9 mouse cellular contexts compared by ENCODE assay signal in the genomic region with DNA sequence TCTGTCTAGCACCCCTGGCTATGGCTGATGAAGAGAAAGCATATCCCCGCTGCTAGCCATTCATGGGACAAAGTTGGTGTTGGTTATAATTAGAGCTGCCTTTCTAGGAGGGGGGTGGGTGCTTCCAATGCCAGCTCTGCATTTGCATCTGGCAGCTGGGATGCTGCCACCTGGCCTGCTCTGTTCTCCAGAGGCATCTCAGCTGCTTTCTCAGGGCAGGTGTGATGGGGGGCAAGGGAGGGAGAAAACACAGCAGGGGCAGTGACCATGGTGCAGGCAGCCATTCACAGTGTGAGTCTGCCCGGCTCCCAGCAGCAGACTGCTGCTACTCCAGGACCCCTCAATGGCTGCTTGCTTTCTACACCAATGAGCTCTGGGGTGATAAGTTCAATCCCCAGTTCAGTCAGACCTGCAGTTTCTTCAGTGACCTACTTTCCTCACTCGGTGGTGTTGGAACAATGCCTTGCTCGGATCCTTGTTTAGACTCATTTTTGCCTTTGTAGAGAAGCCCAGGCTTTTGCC.
DNase-seq lines count a peak whose midpoint lies in the region; ATAC-seq and TF ChIP-seq lines count a peak whose summit lies in the region.
"Had no signal": no experiment of that assay in that cellular context is flagged by ENCODE, and none has a peak within 500 bp of the region (broad histone marks: within the 10 kb centered on the region; RNA-seq: fewer than 3 reads in every experiment).

No protein-coding gene starts in this region.

- peak; percentile 56 for DNase-seq in Muller cell, postnatal 12 days (ENCODE audit: inconsistent ontology term)
- peak; percentile 48 for DNase-seq in adipocyte (ENCODE audit: low spot score)
- DNase-seq in gastrocnemius, postnatal 25 days = peak; percentile 42
- no peak for DNase-seq in kidney, adult 9 months
- no peak for DNase-seq in ovary, adult 18-20 months (ENCODE audit: low spot score)
- no peak for DNase-seq in kidney, adult 2 months

- H3K9me3 ChIP-seq in hindbrain, embryonic 12.5 days (replicated peaks) = no peaks in the 10 kb centered on the region
- H3K9me3 ChIP-seq: embryonic facial prominence, embryonic 15.5 days had no signal

- ATAC-seq in hindbrain, embryonic 12.5 days (ENCODE audit: low FRiP score) = 0 out of 2 replicates have a peak, but pooled peaks have one; percentile 42
- ATAC-seq in activated CD4-positive, CD25-positive, alpha-beta regulatory T cell, adult 4 months = no peak

- H3K4me1 ChIP-seq in hindbrain, embryonic 12.5 days = peaks cover 33% of the 10 kb centered on the region
- H3K4me1 ChIP-seq in kidney, adult 2 months (ENCODE audit: control insufficient read depth, insufficient read depth, low read length) = peaks cover 16% of the 10 kb centered on the region
- H3K4me1 ChIP-seq: embryonic facial prominence, embryonic 15.5 days had no signal

- no peak overlapping the region for H3K27ac ChIP-seq in hindbrain, embryonic 12.5 days
- no peak overlapping the region for H3K27ac ChIP-seq in kidney, adult 2 months (ENCODE audit: insufficient read depth, low read depth, low read length)
- H3K27ac ChIP-seq: embryonic facial prominence, embryonic 15.5 days had no signal

- H3K9ac ChIP-seq in hindbrain, embryonic 12.5 days = no peak overlapping the region
- H3K9ac ChIP-seq: embryonic facial prominence, embryonic 15.5 days had no signal

- no peak overlapping the region for H3K4me2 ChIP-seq in hindbrain, embryonic 12.5 days (replicated peaks)
- H3K4me2 ChIP-seq: embryonic facial prominence, embryonic 15.5 days had no signal

- no peaks in the 10 kb centered on the region for H3K27me3 ChIP-seq in hindbrain, embryonic 12.5 days
- no peaks in the 10 kb centered on the region for H3K27me3 ChIP-seq in kidney, adult 2 months (replicated peaks; ENCODE audit: control insufficient read depth, insufficient read depth, low read length)
- H3K27me3 ChIP-seq: embryonic facial prominence, embryonic 15.5 days had no signal

- TF ChIP-seq CTCF in kidney, adult 2 months (conservative IDR thresholded peaks at IDR 0.05; ENCODE audit: insufficient read depth, insufficient read length, low read depth, low read length) = no peak

- no peaks in the 10 kb centered on the region for H3K36me3 ChIP-seq in hindbrain, embryonic 12.5 days
- H3K36me3 ChIP-seq in kidney, adult 2 months (ENCODE audit: control insufficient read depth, insufficient read depth, low read length) = no peaks in the 10 kb centered on the region
- H3K36me3 ChIP-seq: embryonic facial prominence, embryonic 15.5 days had no signal

- H3K4me3 ChIP-seq in hindbrain, embryonic 12.5 days = no peak overlapping the region
- no peak overlapping the region for H3K4me3 ChIP-seq in kidney, adult 2 months (ENCODE audit: insufficient read depth, low read depth, low read length)
- H3K4me3 ChIP-seq: embryonic facial prominence, embryonic 15.5 days had no signal

- no peak for TF ChIP-seq POLR2A in kidney, adult 2 months (IDR thresholded peaks at IDR 0.05; ENCODE audit: low read depth, low read length)

- 11% methylated on average over 4 of the region's 4 CpGs for WGBS in hindbrain, embryonic 12.5 days
- WGBS in kidney, adult 2 months = 53% methylated on average over 4 of the region's 4 CpGs

Comparison
In these comparisons a context has a peak if more than half of its experiments do, and no peak if none do; other contexts are left out.
1. DNase-seq: peak in Muller cell, postnatal 12 days (single experiment), adipocyte (single experiment) and gastrocnemius, postnatal 25 days (single experiment); none in kidney, adult 9 months (single experiment), ovary, adult 18-20 months (single experiment) and kidney, adult 2 months (single experiment).